Mouse (Mus musculus) stomach, embryonic 14.5 days (tissue): ENCODE measurements around the gene Ccdc15. TPM values are rescaled to one million over a fixed set of nuclear protein-coding genes. Genes with fewer than 3 reads are reported as not detected.

Source experiments
- ATAC-seq: fragments of 200-750 bp; cut with Nextera tagmentation; 2 replicates; pipeline ENCODE4 v1.8.0; 2017; ENCODE audit warnings: low read depth, moderate TSS enrichment; ENCODE audit not compliant: insufficient number of reproducible peaks, insufficient read depth, low FRiP score
- H3K27ac ChIP-seq: fragments of 300-500 bp; sonication (generic); 2 replicates; pipeline ENCODE4 v1.5.1; 2014; ENCODE audit warnings: mild to moderate bottlenecking, low read length, moderate library complexity, mixed read lengths
- H3K27me3 ChIP-seq: fragments of 300-500 bp; sonication (generic); 2 replicates; pipeline ENCODE4 v1.6.1; 2014; ENCODE audit warnings: low read length, control low read depth, mixed read lengths; ENCODE audit not compliant: control insufficient read depth, insufficient read depth
- H3K36me3 ChIP-seq: fragments of 300-500 bp; sonication (generic); 2 replicates; pipeline ENCODE4 v1.6.1; 2014; ENCODE audit warnings: mild to moderate bottlenecking, control low read depth, low read length, moderate library complexity, mixed read lengths; ENCODE audit not compliant: control insufficient read depth, insufficient read depth
- H3K4me1 ChIP-seq: fragments of 300-500 bp; sonication (generic); 2 replicates; pipeline ENCODE4 v1.6.1; 2014; ENCODE audit warnings: low read length, control low read depth, mixed read lengths; ENCODE audit not compliant: control insufficient read depth, insufficient read depth
- H3K4me2 ChIP-seq: fragments of 300-500 bp; sonication (generic); replicated peaks from 2 replicates; pipeline ENCODE4 v1.6.1; 2014; ENCODE audit warnings: low read depth, low read length, control low read depth
- H3K4me3 ChIP-seq: fragments of 300-500 bp; sonication (generic); 2 replicates; pipeline ENCODE4 v1.5.1; 2014; ENCODE audit warnings: low read depth, low read length, control low read depth
- H3K9ac ChIP-seq: fragments of 300-500 bp; sonication (generic); replicated peaks from 2 replicates; pipeline ENCODE4 v1.6.1; 2014; ENCODE audit warnings: low read depth, mild to moderate bottlenecking, control low read depth, low read length, moderate library complexity, mixed read lengths
- H3K9me3 ChIP-seq: fragments of 300-500 bp; sonication (generic); 2 replicates; pipeline ENCODE4 v1.6.1; 2016; ENCODE audit warnings: low read depth, low read length, control low read depth; ENCODE audit not compliant: control insufficient read depth
- WGBS: fragments of 180-500 bp; shearing (Covaris S2); extraction: QIAGEN DNeasy Blood & Tissue Kit; methylation state at CpG from one replicate; pipeline ENCODE4 v1.1.7; 2014; 5-methylcytosine and 5-hydroxymethylcytosine counted together
- polyA plus RNA-seq: library from polyadenylated mRNA; unstranded; fragments of >200 nt; fragmentation: Nextera tagmentation; extraction: Ambion mirVana; gene quantifications from 2 replicates; pipeline ENCODE4 v1.2.1, GENCODE M21; 2014

Gene Ccdc15
- polyA plus RNA-seq, 1 experiment from 2014 or later, result 9.9 TPM

GRCm38 (mm10) chr9:37368860-37369259 lies 20.6 kb upstream of the Ccdc15 start:
- no peak overlapping the region for H3K4me3 ChIP-seq
- H3K36me3 ChIP-seq, result no peaks in the 10 kb centered on the region
- WGBS, result 69% methylated on average over 8 of the region's 8 CpGs
- no peak overlapping the region for H3K27ac ChIP-seq
- H3K4me2 ChIP-seq, result no peak overlapping the region
- H3K9me3 ChIP-seq, result no peaks in the 10 kb centered on the region
- no peak overlapping the region for H3K9ac ChIP-seq
- no peaks in the 10 kb centered on the region for H3K27me3 ChIP-seq
- ATAC-seq, result no peak
- no peaks in the 10 kb centered on the region for H3K4me1 ChIP-seq

DNA sequence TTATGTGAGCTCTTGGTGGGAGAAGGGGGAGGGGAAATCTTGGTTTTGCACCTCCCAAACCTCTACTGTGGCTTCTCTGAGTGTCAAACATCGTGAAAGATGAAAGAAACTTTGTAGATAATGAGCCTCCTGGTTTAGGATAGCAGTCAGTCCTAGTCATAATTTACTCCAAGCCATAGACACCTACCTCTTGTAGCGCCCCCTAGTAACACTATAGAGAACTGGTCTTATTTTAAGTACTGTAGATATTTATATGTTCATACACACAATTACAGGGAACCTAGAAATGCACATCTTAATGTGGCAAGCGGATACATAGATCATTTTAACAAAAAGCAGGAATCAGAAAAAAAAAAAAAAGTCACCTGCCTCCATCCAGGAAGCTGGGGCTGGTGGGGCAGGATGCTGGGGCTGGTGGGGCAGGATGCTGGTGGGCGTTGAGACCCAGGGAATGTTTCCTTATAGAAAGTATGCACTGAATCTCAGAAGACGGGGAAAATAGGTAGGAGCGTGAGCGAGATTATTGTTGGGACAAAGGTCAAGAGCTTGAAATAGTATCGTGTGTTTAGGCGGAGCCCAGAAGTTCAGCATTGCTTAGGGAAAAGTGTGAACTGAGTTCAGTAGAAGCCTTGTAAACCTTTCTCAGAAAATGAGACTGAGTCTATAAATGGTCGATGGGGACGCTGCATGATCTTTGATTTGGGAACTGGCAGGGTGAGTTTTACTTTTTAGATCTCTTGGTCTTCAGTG lies 20.0 kb upstream of the Ccdc15 start:
- 61% methylated on average over 11 of the region's 11 CpGs for WGBS
- H3K4me3 ChIP-seq, result no peak overlapping the region

GRCm38 (mm10) chr9:37367301-37368080 lies 19.3 kb upstream of the Ccdc15 start, which contains the start of gene Hepacam:
TSS of gene Hepacam (plus strand) at chr9:37367351.
- WGBS, result 88% methylated on average over 17 of the region's 17 CpGs

More for the DNA sequence above, 20.0 kb upstream of the Ccdc15 start:
- Histone ChIP-seq H3K27ac (no peak overlapping the region), H3K9me3 (no peaks in the 10 kb centered on the region), H3K4me2 (no peak overlapping the region), H3K4me1 (no peaks in the 10 kb centered on the region), H3K36me3 (no peaks in the 10 kb centered on the region), H3K9ac (no peak overlapping the region), H3K27me3 (no peaks in the 10 kb centered on the region)
- ATAC-seq, result no peak

DNA sequence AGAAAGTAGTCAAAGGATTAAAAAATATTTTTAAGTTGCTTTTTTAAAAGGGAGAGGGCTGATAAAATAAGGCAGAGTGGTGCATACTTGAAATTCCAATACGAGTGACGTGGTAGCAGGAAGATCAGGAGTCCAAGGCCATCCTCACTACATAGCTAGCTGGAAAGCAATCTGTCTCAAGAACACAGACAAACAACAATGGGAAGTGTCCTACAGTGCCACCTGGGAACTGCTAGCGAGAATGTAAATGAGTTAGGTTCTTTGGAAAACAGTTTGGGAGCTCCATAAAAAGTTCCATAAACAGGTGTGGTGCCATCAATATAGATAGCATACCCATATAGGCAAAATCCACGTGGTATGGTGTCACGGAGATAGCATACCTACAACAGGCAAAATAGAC lies 17.5 kb upstream of the Ccdc15 start:
- no peak for ATAC-seq
- 53% methylated on average over 5 of the region's 5 CpGs for WGBS
- H3K27me3 ChIP-seq, result no peaks in the 10 kb centered on the region
- H3K9ac ChIP-seq, result no peak overlapping the region
- H3K4me2 ChIP-seq, result no peak overlapping the region
- no peaks in the 10 kb centered on the region for H3K4me1 ChIP-seq
- no peak overlapping the region for H3K4me3 ChIP-seq
- no peaks in the 10 kb centered on the region for H3K36me3 ChIP-seq
- no peaks in the 10 kb centered on the region for H3K9me3 ChIP-seq
- H3K27ac ChIP-seq, result no peak overlapping the region

More at GRCm38 (mm10) chr9:37367301-37368080, 19.3 kb upstream of the Ccdc15 start, which contains the start of gene Hepacam:
- H3K9ac ChIP-seq, result no peak within 1 kb of the TSS
- H3K9me3 ChIP-seq, result no peaks in the 10 kb centered on the region
- no peak for ATAC-seq
- no peak within 1 kb of the TSS for H3K27ac ChIP-seq
- no peaks in the 10 kb centered on the region for H3K27me3 ChIP-seq
- H3K4me2 ChIP-seq, result no peak within 1 kb of the TSS
- H3K36me3 ChIP-seq, result no peaks in the 10 kb centered on the region
- H3K4me3 ChIP-seq, result no peak within 1 kb of the TSS
- H3K4me1 ChIP-seq, result no peaks in the 10 kb centered on the region

DNA sequence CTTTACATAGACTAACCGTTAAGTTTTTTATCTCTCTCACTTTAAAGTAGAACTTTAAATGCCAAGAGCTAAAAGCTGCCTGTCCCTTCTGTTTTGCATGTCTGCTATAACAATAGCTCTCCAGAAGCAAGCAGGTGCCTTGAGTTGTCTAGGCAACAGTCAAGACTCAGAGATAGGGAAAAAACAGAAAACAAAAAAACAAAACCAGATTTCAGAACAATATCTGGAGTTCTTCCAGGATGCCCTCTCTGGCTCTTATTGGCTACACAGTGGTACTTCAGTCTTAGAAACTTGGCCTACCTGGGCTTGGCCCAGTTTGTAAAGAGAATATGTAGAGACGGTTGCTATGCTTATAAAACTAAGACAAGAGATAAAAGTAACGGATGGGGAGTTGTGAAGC lies 16.2 kb upstream of the Ccdc15 start:
- H3K4me3 ChIP-seq, result no peak overlapping the region
- H3K27ac ChIP-seq, result no peak overlapping the region
- ATAC-seq, result no peak
- no peak overlapping the region for H3K4me2 ChIP-seq
- no peaks in the 10 kb centered on the region for H3K27me3 ChIP-seq
- WGBS, result 81% methylated on average over 3 of the region's 3 CpGs
- no peaks in the 10 kb centered on the region for H3K9me3 ChIP-seq
- H3K4me1 ChIP-seq, result peaks cover 9% of the 10 kb centered on the region; the same call in 1 of the 2 replicates
- no peak overlapping the region for H3K9ac ChIP-seq
- H3K36me3 ChIP-seq, result no peaks in the 10 kb centered on the region

DNA sequence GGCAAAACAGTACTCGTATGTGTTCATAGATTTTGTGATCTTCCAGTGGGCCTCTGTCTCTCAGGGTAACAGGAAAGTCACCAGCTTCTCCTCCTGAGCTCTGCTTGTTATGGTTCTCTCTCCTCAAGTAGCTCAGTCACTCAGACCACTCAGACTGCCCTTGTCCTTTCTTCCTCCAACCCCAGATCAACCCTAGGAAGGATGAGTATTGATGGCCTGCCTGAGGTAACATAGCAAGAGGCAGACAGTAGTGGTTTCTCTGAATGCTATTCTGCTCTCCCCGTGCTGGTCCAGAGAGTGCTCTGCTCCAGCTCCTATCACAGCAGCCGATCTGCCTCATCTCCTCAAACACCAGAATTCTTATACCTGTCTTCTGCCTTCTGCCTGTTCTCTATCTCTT lies 15.3 kb upstream of the Ccdc15 start:
- H3K4me2 ChIP-seq, result no peak overlapping the region
- ATAC-seq, result no peak
- no peak overlapping the region for H3K9ac ChIP-seq
- H3K4me1 ChIP-seq, result peaks cover 10% of the 10 kb centered on the region; the same call in 1 of the 2 replicates
- H3K9me3 ChIP-seq, result no peaks in the 10 kb centered on the region
- no peaks in the 10 kb centered on the region for H3K27me3 ChIP-seq
- H3K27ac ChIP-seq, result no peak overlapping the region
- H3K36me3 ChIP-seq, result no peaks in the 10 kb centered on the region
- WGBS, result 59% methylated on average over 3 of the region's 3 CpGs
- no peak overlapping the region for H3K4me3 ChIP-seq

- Histone ChIP-seq H3K9me3 (no peaks in the 10 kb centered on the region), H3K9ac (no peak overlapping the region), H3K27me3 (no peaks in the 10 kb centered on the region), H3K4me1 (peaks cover 10% of the 10 kb centered on the region; the same call in 1 of the 2 replicates), H3K27ac (no peak overlapping the region), H3K4me2 (no peak overlapping the region), H3K4me3 (no peak overlapping the region), H3K36me3 (no peaks in the 10 kb centered on the region)
- WGBS, result 59% methylated on average over 1 of the region's 1 CpGs
- ATAC-seq, result no peak
Observed at GRCm38 (mm10) chr9:37362881-37363280, 14.6 kb upstream of the Ccdc15 start.

DNA sequence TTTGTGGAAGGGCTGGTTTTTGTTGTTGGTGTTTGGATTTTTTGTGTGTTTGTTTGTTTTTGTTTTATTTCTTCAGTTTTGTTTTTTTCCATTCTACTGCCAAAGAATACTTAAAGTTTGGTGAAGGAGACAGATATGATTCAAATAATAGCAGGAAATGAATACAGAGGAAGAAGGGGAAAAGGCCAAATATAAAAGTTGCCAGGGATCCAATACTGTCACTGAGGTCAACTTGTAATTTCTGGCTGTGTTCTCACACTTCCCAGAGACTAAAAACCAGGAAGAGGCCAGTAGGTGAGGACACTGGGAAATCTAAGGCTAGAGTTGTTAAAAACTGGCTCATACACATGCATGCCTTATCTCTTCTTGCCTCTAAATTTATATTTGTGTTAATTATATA lies 13.9 kb upstream of the Ccdc15 start:
- H3K9me3 ChIP-seq, result no peaks in the 10 kb centered on the region

More for the DNA sequence above, 13.9 kb upstream of the Ccdc15 start:
- no peak for ATAC-seq
- H3K9ac ChIP-seq, result no peak overlapping the region
- H3K27me3 ChIP-seq, result no peaks in the 10 kb centered on the region
- H3K4me1 ChIP-seq, result peaks cover 10% of the 10 kb centered on the region; the same call in 1 of the 2 replicates
- H3K36me3 ChIP-seq, result no peaks in the 10 kb centered on the region
- H3K4me3 ChIP-seq, result no peak overlapping the region
- H3K4me2 ChIP-seq, result no peak overlapping the region
- H3K27ac ChIP-seq, result no peak overlapping the region
